Mouse (Mus musculus) ES-E14 (cell line): ENCODE results near the gene Txnrd1.

Source experiments
- CHD2 ChIP-seq: IDR thresholded peaks from 2 replicates; pipeline ENCODE4 v1.6.1; 2014; ENCODE audit warnings: mild to moderate bottlenecking, low read depth, low read length, inconsistent platforms
- HCFC1 ChIP-seq: IDR thresholded peaks from 2 replicates; pipeline ENCODE4 v1.6.1; 2012; ENCODE audit warnings: low read length, inconsistent platforms, borderline replicate concordance; ENCODE audit not compliant: insufficient read depth
- MAFK ChIP-seq: IDR thresholded peaks from 2 replicates; pipeline ENCODE4 v1.6.1; 2014; ENCODE audit warnings: mild to moderate bottlenecking, low read depth, low read length, inconsistent platforms; ENCODE audit not compliant: insufficient read depth
- ZC3H11A ChIP-seq: IDR thresholded peaks from 2 replicates; pipeline ENCODE4 v1.6.1; 2012; ENCODE audit warnings: low read depth, mild to moderate bottlenecking, inconsistent platforms, low read length, borderline replicate concordance

DNA sequence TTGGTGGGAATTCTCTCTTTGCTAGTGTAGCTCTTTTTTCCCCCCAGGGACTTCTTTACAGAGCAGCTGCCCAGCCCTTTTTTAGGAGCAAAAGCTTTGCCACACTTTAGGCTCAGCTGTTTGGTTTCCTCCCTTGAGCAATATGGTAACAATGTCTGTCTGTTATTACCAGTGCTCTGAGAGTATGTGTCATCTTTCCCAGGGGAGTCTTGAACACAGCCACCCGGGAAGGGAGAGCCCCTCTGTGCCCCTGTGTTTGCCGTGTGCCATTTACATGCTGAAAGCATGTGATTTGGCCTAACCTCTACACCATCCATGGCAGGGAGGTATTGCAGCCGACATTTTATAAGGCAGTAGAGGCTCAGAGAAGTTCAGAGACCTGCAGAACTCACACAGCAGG lies 29.4 kb upstream of the Txnrd1 start:
- no peak for TF ChIP-seq ZC3H11A
- no peak for TF ChIP-seq CHD2
- no peak for TF ChIP-seq MAFK
- no peak for TF ChIP-seq HCFC1
